Mouse (Mus musculus): ENCODE measurements around the gene Vmn1r65.
"Not testable (repeated sequence)": the region's sequence is repeated elsewhere in the genome, so short reads cannot be mapped to it uniquely, and the experiment has no call there.

Vmn1r65 gene

GRCm38 (mm10) chr7:6010910-6011309 is at the start of gene Vmn1r65:
Gene Vmn1r65, minus strand, starts transcription at chr7:6011010.
- DNase-seq: no peak

- no peak for DNase-seq
Observed at GRCm38 (mm10) chr7:6044861-6045260, 34.1 kb upstream of the Vmn1r65 start, which contains the start of gene Nlrp4c. Gene Nlrp4c, plus strand, starts transcription at chr7:6045161.

GRCm38 (mm10) chr7:5982426-5982825 is 28.4 kb downstream of the Vmn1r65 start:
- not testable (repeated sequence) for DNase-seq

- DNase-seq: not testable (repeated sequence)
Observed at GRCm38 (mm10) chr7:5972546-5972945, 38.3 kb downstream of the Vmn1r65 start.
